Mouse (Mus musculus): ENCODE measurements around the gene Mvb12b. TPM values are rescaled to one million over a fixed set of nuclear protein-coding genes. Genes with fewer than 3 reads are reported as not detected.

Mvb12b gene
- polyA plus RNA-seq, 1 experiment from 2014 or later, result 17.7 TPM

Other genes with a start within 250 kb of the Mvb12b start
- gene Lmx1b, start 247.4 kb downstream of the Mvb12b start, polyA plus RNA-seq (2014; fragmentation: Nextera tagmentation; extraction: Ambion mirVana), result 0.14 TPM in 1 of 2 replicates, not detected in the other

Measured in liver, embryonic 11.5 days (tissue).